ENCODE assay signal across 8 mouse cellular contexts in the genomic region with DNA sequence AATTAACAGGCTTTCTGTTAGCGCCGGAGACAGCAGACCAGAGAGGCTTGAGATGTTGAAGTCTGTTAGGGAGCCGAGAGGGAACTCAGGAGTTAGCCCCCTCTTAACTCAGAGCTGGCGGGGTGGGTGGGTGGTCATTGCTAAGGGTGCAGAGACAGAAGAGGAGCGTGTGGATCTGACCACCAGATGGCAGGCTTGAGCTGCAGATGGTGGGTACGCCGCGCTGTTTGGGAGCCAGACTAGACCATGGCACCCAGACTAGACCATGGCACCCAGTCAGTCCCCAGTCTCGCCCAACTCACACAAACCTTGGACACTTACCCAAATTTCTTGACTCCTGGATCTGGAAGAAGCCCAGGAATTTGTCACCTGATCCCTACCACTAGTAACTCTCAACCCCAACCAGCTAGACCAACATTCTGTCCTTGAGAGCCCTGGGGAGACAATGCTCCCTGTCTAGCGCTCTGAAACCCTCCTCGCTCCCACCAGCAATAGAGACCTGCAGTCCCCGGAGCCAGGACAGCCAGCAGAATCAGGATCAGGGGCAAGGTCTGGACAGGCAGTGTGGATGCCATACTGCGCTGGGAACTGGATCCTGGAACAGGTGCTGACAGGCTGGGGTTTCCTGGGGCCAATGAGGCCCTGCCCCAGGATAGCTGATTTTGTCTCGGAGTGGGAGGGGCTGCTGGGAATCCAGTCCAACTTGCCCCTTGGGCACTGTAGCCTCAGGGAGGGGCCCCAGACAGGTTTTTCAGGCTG. TPM values are rescaled to one million over a fixed set of nuclear protein-coding genes. Genes with fewer than 3 reads are reported as not detected.
DNase-seq lines count a peak whose midpoint lies in the region; ATAC-seq lines count a peak whose summit lies in the region.

No protein-coding gene starts in this region.

- ATAC-seq in inflammation-experienced regulatory T-cells, adult 6 months: peak; percentile 77
- peak; percentile 99 for ATAC-seq in megakaryocyte progenitor cell, adult 5-6 weeks (replicated peaks; ENCODE audit: poor library complexity)

- DNase-seq in adrenal gland, adult (ENCODE audit: inconsistent age in 2 of 2, low spot score in 1 of 2): peak; percentile 79 to 93
- DNase-seq in embryo, embryonic 10 days (ENCODE audit: low spot score): peak; percentile 93
- DNase-seq in gastrocnemius, postnatal 25 days: peak; percentile 73
- DNase-seq in left cerebral cortex, postnatal 10 days (ENCODE audit: extremely low spot score in 1 of 2, low spot score in 2 of 2): peak; percentile 76 to 89
- peak; percentile 87 to 94 for DNase-seq in right cerebral cortex, postnatal 10 days (ENCODE audit: low spot score in 2 of 2)
- peak; percentile 91 for DNase-seq in urinary bladder, postnatal 14 days (ENCODE audit: low spot score)

- intact Hi-C loops in left cerebral cortex, postnatal 10 days (cut with DNase I): loop anchor here (1.0 to 2.0 kb wide), 2 partner anchors 48 to 198 kb away; no protein-coding TSS in a partner anchor

RNA-seq across cellular contexts. Expression of a gene that starts 0.5 kb away (rescaled TPM):
- total RNA-seq in gastrocnemius, postnatal 25 days (2021): under 1 TPM; 0.32 to 0.43 TPM
- not detected for polyA plus RNA-seq in inflammation-experienced regulatory T-cells, adult 6 months (2017; shearing (Covaris generic))
- not detected for total RNA-seq in left cerebral cortex, postnatal 10 days (2021)
- not detected in 2 replicates for total RNA-seq in megakaryocyte progenitor cell, adult 5-6 weeks (2015)
- not detected in 2 replicates for total RNA-seq in megakaryocyte progenitor cell, adult 5-6 weeks (2017)

RNA-seq across cellular contexts. Expression of a gene that starts 13.4 kb away (rescaled TPM):
- not detected for total RNA-seq in gastrocnemius, postnatal 25 days (2021)
- polyA plus RNA-seq in inflammation-experienced regulatory T-cells, adult 6 months (2017; shearing (Covaris generic)): under 1 TPM in 2 of 3 experiments, not detected in 1; 0.17 to 0.72 TPM
- not detected for total RNA-seq in left cerebral cortex, postnatal 10 days (2021)
- total RNA-seq in megakaryocyte progenitor cell, adult 5-6 weeks (2015): not detected in 2 replicates
- not detected in 2 replicates for total RNA-seq in megakaryocyte progenitor cell, adult 5-6 weeks (2017)

RNA-seq across cellular contexts. Expression of a gene that starts 28.3 kb away (rescaled TPM):
- 10 to 100 TPM; 33.6 to 40.7 TPM for total RNA-seq in gastrocnemius, postnatal 25 days (2021)
- 10 to 100 TPM; 11.1 to 12.4 (median 12.2) TPM for polyA plus RNA-seq in inflammation-experienced regulatory T-cells, adult 6 months (2017; shearing (Covaris generic))
- 10 to 100 TPM; 85.4 to 98.1 TPM for total RNA-seq in left cerebral cortex, postnatal 10 days (2021)
- total RNA-seq in megakaryocyte progenitor cell, adult 5-6 weeks (2015): 4.3 and 4.5 TPM in 2 replicates
- total RNA-seq in megakaryocyte progenitor cell, adult 5-6 weeks (2017): 1.6 and 1.8 TPM in 2 replicates

RNA-seq across cellular contexts. Expression of a gene that starts 35.9 kb away (rescaled TPM):
- 1 to 10 TPM; 3.9 to 5.8 TPM for total RNA-seq in gastrocnemius, postnatal 25 days (2021)
- 10 to 100 TPM; 13.6 to 35.6 (median 25.7) TPM for polyA plus RNA-seq in inflammation-experienced regulatory T-cells, adult 6 months (2017; shearing (Covaris generic))
- total RNA-seq in left cerebral cortex, postnatal 10 days (2021): 10 to 100 TPM; 16.1 to 19.9 TPM
- total RNA-seq in megakaryocyte progenitor cell, adult 5-6 weeks (2015): 28.0 and 33.1 TPM in 2 replicates
- total RNA-seq in megakaryocyte progenitor cell, adult 5-6 weeks (2017): 26.4 and 26.7 TPM in 2 replicates

RNA-seq across cellular contexts. Expression of a gene that starts 46.9 kb away (rescaled TPM):
- total RNA-seq in gastrocnemius, postnatal 25 days (2021): 10 to 100 TPM; 13.8 to 17.5 TPM
- polyA plus RNA-seq in inflammation-experienced regulatory T-cells, adult 6 months (2017; shearing (Covaris generic)): 100 to 1,000 TPM; 128 to 165 (median 154) TPM
- 10 to 100 TPM; 75.3 to 87.2 TPM for total RNA-seq in left cerebral cortex, postnatal 10 days (2021)
- 88.4 and 90.5 TPM in 2 replicates for total RNA-seq in megakaryocyte progenitor cell, adult 5-6 weeks (2015)
- 25.6 and 26.0 TPM in 2 replicates for total RNA-seq in megakaryocyte progenitor cell, adult 5-6 weeks (2017)

Comparison
In these comparisons a context has a peak if more than half of its experiments do, and no peak if none do; other contexts are left out.
1. Peak in every context shown above with its lines: DNase-seq and ATAC-seq.
2. RNA of a gene that starts 28.3 kb away (total RNA-seq): 85.4 to 98.1 TPM in left cerebral cortex, postnatal 10 days and 33.6 to 40.7 TPM in gastrocnemius, postnatal 25 days; 1.6 to 4.5 TPM in megakaryocyte progenitor cell, adult 5-6 weeks; every median in the first group is over 4 times any median in the second.